Mouse (Mus musculus): ENCODE data around the gene Nmnat3.

The Nmnat3 gene

GRCm38 (mm10) chr9:98352332-98352731, 65.1 kb downstream of the Nmnat3 start:
- in situ Hi-C loops (cut with MboI, MseI), result no loop called here

- in situ Hi-C loops (cut with MboI, MseI), result no loop called here
Measured at GRCm38 (mm10) chr9:98354919-98355318, 67.7 kb downstream of the Nmnat3 start.

- in situ Hi-C loops (cut with MboI, MseI), result loop anchor here (10.0 kb wide), 1 partner anchor 1034 kb away; no protein-coding TSS in a partner anchor
Measured at GRCm38 (mm10) chr9:98361047-98361446, 73.8 kb downstream of the Nmnat3 start.

GRCm38 (mm10) chr9:98366075-98366474, 78.8 kb downstream of the Nmnat3 start:
- in situ Hi-C loops (cut with MboI, MseI), result loop anchor here (10.0 kb wide), 1 partner anchor 1029 kb away; no protein-coding TSS in a partner anchor

GRCm38 (mm10) chr9:98367333-98367962, 80.2 kb downstream of the Nmnat3 start:
- in situ Hi-C loops (cut with MboI, MseI), result loop anchor here (10.0 kb wide), 1 partner anchor 1027 kb away; no protein-coding TSS in a partner anchor

- in situ Hi-C loops (cut with MboI, MseI), result loop anchor here (10.0 kb wide), 1 partner anchor 1025 kb away; no protein-coding TSS in a partner anchor
Measured at GRCm38 (mm10) chr9:98369707-98370106, 82.5 kb downstream of the Nmnat3 start.

- in situ Hi-C loops (cut with MboI, MseI), result no loop called here
Measured at GRCm38 (mm10) chr9:98373358-98373757, 86.1 kb downstream of the Nmnat3 start.

- in situ Hi-C loops (cut with MboI, MseI), result no loop called here
Measured at GRCm38 (mm10) chr9:98374897-98375296, 87.7 kb downstream of the Nmnat3 start.

- in situ Hi-C loops (cut with MboI, MseI), result no loop called here
Measured at GRCm38 (mm10) chr9:98375329-98376170, 88.3 kb downstream of the Nmnat3 start.

- in situ Hi-C loops (cut with MboI, MseI), result no loop called here
Measured at GRCm38 (mm10) chr9:98379736-98380135, 92.5 kb downstream of the Nmnat3 start.

GRCm38 (mm10) chr9:98380593-98380992, 93.4 kb downstream of the Nmnat3 start:
- in situ Hi-C loops (cut with MboI, MseI), result no loop called here

GRCm38 (mm10) chr9:98387741-98388632, 100.8 kb downstream of the Nmnat3 start:
- in situ Hi-C loops (cut with MboI, MseI), result no loop called here

- in situ Hi-C loops (cut with MboI, MseI), result no loop called here
Measured at GRCm38 (mm10) chr9:98388633-98388965, 101.4 kb downstream of the Nmnat3 start.

- in situ Hi-C loops (cut with MboI, MseI), result no loop called here
Measured at GRCm38 (mm10) chr9:98393496-98393895, 106.3 kb downstream of the Nmnat3 start.

- in situ Hi-C loops (cut with MboI, MseI), result no loop called here
Measured at GRCm38 (mm10) chr9:98397211-98397610, 110.0 kb downstream of the Nmnat3 start.

- in situ Hi-C loops (cut with MboI, MseI), result no loop called here
Measured at GRCm38 (mm10) chr9:98397866-98398265, 110.6 kb downstream of the Nmnat3 start.

GRCm38 (mm10) chr9:98400185-98400894, 113.1 kb downstream of the Nmnat3 start:
- in situ Hi-C loops (cut with MboI, MseI), result no loop called here

GRCm38 (mm10) chr9:98401611-98402010, 114.4 kb downstream of the Nmnat3 start:
- in situ Hi-C loops (cut with MboI, MseI), result no loop called here

GRCm38 (mm10) chr9:98407771-98408170, 120.5 kb downstream of the Nmnat3 start:
- in situ Hi-C loops (cut with MboI, MseI), result no loop called here

- in situ Hi-C loops (cut with MboI, MseI), result no loop called here
Measured at GRCm38 (mm10) chr9:98409137-98409536, 121.9 kb downstream of the Nmnat3 start.

GRCm38 (mm10) chr9:98415427-98415826, 128.2 kb downstream of the Nmnat3 start:
- in situ Hi-C loops (cut with MboI, MseI), result no loop called here
